Mouse (Mus musculus) bone marrow, adult 2 months (tissue): Measurements from ENCODE around the gene Plk5. TPM values are rescaled to one million over a fixed set of nuclear protein-coding genes. Genes with fewer than 3 reads are reported as not detected.
A peak's percentile ranks its signal among the peaks of the same experiment; 100 is the strongest.

ENCODE experiments used
- H3K27ac ChIP-seq: fragments of 200-500 bp; 2 replicates; pipeline ENCODE4 v1.5.1; 2012; ENCODE audit warnings: low read depth, mild to moderate bottlenecking, control low read depth, inconsistent platforms, low read length; ENCODE audit not compliant: control insufficient read depth, poor library complexity, insufficient read depth
- H3K4me1 ChIP-seq: fragments of 200-500 bp; 2 replicates; pipeline ENCODE4 v1.6.1; 2011; ENCODE audit warnings: low read length; ENCODE audit not compliant: control insufficient read depth, insufficient read depth
- H3K4me3 ChIP-seq: fragments of 200-500 bp; replicated peaks from 2 replicates; pipeline ENCODE3; 2011; ENCODE audit warnings: mild to moderate bottlenecking, low read depth, low read length, control low read depth; ENCODE audit not compliant: control insufficient read depth
- CTCF ChIP-seq: fragments of 200-500 bp; IDR thresholded peaks from 2 replicates; pipeline ENCODE4 v1.5.1; 2011; ENCODE audit warnings: low read length, control low read depth; ENCODE audit not compliant: control insufficient read depth, insufficient read depth
- POLR2A ChIP-seq: fragments of 200-500 bp; IDR thresholded peaks from 2 replicates; pipeline ENCODE4 v1.6.1; 2011; ENCODE audit warnings: low read depth, mild to moderate bottlenecking, control low read depth, low read length, borderline replicate concordance; ENCODE audit not compliant: control insufficient read depth
- WGBS: fragments of 180-500 bp; shearing (Covaris S2); methylation state at CpG from one replicate; pipeline ENCODE4 v1.1.7; 2018; 5-methylcytosine and 5-hydroxymethylcytosine counted together
- polyA plus RNA-seq: library from polyadenylated mRNA; stranded (reverse); fragments of >200 nt; gene quantifications from 2 replicates; pipeline ENCODE4 v1.2.4, GENCODE M21; 2011; ENCODE audit warnings: low replicate concordance; ENCODE audit not compliant: missing spikeins, insufficient read depth, insufficient read length

Plk5 gene
- polyA plus RNA-seq, 1 experiment: 2.2 TPM

DNA sequence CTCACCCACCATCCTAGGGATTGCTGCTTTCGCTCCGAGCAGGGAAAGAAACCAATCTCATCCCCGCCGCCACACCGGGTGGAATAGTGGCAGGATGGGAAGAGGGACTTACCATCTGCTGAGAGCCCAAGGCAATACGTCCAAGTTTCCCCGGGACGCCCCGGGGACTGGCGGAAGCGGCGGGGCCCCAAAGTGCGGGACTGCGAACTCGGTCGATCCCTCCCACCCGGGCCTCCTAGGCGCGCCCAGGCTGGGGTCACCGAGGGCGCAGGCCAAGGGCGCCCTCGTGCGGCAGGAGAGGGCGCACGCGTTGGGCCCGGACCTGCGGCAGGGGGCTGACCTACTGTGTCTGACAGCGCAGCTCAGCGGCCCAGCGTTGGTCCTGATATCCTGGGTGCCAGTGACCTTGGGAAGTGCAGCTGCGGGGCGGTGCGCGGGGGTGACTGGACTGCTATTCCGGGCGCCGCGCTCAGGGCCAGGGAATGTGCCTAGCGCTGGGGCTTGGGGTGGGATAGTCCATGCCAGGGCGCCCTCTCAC, 7.9 kb upstream of the Plk5 start, which contains the start of gene Adamtsl5:
TSS of gene Adamtsl5 (minus strand) at position 169 of the 538 bp plus-strand sequence.
- WGBS: 1% methylated on average over 42 of the region's 42 CpGs
- Histone ChIP-seq H3K27ac (no peak within 1 kb of the TSS), H3K4me1 (peaks cover 4% of the 10 kb centered on the region; the same call in 1 of the 2 replicates), H3K4me3 (peak within 1 kb of the TSS; percentile 20)
- TF ChIP-seq CTCF (peak; percentile 78), POLR2A (no peak)

DNA sequence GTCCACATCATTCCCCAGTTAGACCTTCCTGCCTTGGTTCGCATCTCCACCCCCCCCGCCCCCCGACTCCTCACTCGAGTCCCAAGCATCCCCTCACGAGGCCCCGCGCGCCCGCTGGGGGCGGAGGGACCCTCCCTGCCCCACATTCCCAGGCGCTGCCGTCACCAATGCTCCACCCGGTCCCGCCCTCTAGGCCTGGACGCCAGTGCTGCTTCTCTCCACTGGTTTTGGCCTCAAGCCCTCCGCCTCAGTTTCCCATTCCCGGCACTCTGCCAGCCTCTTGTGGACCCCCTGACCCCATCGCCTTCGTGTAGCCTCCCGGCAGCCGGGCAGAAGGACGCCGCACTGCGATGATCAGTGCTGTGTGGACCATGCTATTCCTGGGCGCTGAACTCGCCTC, 7.3 kb upstream of the Plk5 start:
- 38% methylated on average over 26 of the region's 26 CpGs for WGBS
- H3K4me1 ChIP-seq: peaks cover 1% of the 10 kb centered on the region; the same call in 1 of the 2 replicates
- H3K27ac ChIP-seq: no peak overlapping the region
- no peak overlapping the region for H3K4me3 ChIP-seq
- TF ChIP-seq POLR2A: no peak
- TF ChIP-seq CTCF: no peak

DNA sequence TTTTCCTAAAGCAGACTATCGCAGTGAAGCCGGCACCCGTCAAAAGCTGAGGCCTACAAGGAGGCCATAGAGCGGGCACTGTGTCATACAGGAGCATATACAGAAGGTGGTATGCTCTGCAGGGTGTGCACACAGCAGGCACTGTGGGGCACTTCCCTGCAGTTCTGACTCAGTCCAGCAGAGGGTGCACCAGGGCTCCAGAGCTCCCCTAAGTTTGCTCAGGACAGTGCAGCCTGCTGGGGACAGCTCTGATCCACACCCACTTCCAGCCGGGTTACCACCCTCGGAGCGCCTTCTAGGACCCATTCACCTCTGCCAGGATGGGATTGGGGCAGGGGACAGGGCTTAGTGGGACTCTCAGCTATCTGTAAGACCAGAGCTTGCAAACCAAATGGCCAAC, 6.0 kb upstream of the Plk5 start:
- Histone ChIP-seq H3K4me3 (no peak overlapping the region), H3K4me1 (peaks cover 1% of the 10 kb centered on the region; the same call in 1 of the 2 replicates), H3K27ac (no peak overlapping the region)
- WGBS: 1% methylated on average over 7 of the region's 7 CpGs
- TF ChIP-seq POLR2A: no peak
- TF ChIP-seq CTCF: peak; percentile 96

DNA sequence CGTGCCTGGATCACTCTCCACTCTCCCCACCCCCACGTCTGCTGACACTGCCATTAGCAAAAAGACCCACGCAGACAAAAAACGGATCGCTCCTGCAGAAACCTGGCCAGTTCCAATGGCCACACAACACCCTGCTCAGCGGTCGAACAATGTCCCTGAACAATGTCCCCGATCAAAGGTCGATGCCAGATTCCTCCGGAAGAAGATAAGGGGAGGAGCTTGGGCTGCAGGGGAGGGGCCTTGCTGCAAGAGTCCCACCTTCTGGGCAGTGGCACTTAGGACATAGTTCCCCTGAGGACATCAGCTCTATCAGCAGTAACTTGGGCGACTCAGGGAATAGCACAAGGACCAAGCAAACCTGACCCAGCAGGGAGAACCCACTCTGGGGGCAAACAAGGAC, 4.4 kb upstream of the Plk5 start:
- TF ChIP-seq CTCF: no peak
- no peak for TF ChIP-seq POLR2A
- Histone ChIP-seq H3K27ac (no peak overlapping the region), H3K4me3 (no peak overlapping the region), H3K4me1 (peaks cover 1% of the 10 kb centered on the region; the same call in 1 of the 2 replicates)
- WGBS: 38% methylated on average over 11 of the region's 11 CpGs

DNA sequence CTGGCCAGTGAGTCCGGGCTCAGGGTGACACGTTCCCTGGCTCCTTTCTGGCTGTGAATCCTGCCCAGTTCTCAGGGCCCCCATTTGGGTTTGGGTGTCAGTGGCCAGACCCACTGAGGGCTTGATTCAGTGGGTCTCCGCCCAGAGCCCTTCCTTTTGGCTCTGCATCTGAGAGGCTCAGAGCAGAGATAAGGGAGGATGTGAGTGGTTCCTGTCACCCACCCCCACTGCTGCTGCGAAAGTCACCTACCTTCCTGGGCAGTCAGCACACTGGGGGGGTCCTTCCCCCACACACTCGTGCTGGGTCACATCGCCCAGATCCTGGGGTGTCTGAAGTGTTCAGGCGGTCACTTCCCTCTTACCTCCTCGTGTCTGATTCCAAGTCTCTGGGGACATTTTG, 3.5 kb upstream of the Plk5 start:
- Histone ChIP-seq H3K27ac (no peak overlapping the region), H3K4me3 (no peak overlapping the region), H3K4me1 (peaks cover 1% of the 10 kb centered on the region; the same call in 1 of the 2 replicates)
- 31% methylated on average over 8 of the region's 8 CpGs for WGBS
- TF ChIP-seq POLR2A (no peak), CTCF (no peak)

DNA sequence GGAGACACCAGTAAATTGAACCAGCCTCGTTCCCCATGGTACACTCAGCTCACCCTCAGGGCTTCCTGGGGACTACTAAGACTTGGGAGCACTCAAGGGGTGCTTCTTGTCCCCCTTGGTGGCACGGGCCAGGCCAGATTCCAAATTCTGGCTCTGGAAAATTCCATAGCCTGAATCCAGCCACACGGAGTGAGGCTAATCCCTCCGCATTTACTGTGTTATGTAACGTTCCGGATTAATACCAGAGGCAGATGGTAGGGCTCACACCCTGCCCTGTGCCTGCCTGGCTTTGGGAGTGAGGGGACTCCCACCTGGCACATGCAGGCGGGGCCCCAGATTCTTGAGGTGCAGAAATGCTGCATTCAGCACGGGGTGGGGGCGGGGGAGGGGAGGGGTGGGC, 828 bp upstream of the Plk5 start:
- Histone ChIP-seq H3K27ac (no peak overlapping the region; the same call in 1 of the 2 replicates), H3K4me3 (no peak overlapping the region), H3K4me1 (no peaks in the 10 kb centered on the region)
- TF ChIP-seq POLR2A (no peak), CTCF (no peak)
- WGBS: 35% methylated on average over 9 of the region's 9 CpGs

DNA sequence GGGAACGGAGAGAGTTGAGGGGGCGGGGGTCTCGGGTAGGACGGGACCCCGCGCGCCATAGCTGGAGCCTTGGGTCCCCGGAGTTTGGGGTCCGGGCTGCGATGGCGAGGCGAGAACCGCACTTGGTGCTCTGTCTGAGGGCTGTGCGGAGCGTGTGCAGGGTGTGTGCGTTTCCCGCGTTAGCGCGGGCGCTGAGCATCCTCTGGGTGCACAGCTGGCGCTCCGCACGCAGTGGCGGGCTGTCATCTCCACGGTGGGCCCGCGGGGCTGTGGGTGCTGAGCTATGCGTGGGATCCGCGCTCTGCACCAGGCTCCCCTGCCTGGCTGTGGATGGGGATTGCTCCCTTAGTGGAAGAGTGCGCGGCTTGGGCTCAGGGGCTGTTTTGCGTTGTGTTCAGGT, 478 bp downstream of the Plk5 start:
- H3K4me3 ChIP-seq: no peak overlapping the region
- no peaks in the 10 kb centered on the region for H3K4me1 ChIP-seq
- no peak for TF ChIP-seq CTCF
- no peak for TF ChIP-seq POLR2A
- 6% methylated on average over 34 of the region's 34 CpGs for WGBS
- H3K27ac ChIP-seq: no peak overlapping the region

DNA sequence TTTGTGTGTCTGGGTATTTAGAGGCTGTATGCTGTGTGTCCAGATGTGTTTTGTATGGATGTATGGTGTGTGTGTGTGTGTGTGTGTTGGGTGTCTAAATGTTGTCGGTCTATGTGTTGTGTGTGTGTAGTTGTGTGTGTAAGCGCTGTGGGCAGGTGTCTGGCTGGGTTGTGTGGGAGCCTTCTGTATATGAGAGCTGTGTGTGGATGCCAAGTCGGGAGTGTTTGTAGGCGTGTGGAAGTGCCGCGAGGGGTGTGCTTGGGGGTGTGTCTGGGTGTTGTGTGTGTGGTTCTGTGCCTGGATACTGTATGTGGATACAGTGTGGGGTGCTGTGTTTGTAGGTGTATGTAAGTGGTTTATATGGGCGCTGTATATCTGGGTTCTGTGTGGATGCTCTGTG, 1.1 kb downstream of the Plk5 start:
- no peaks in the 10 kb centered on the region for H3K4me1 ChIP-seq

More for the DNA sequence above, 1.1 kb downstream of the Plk5 start:
- no peak for TF ChIP-seq CTCF
- no peak for TF ChIP-seq POLR2A
- Histone ChIP-seq H3K27ac (no peak overlapping the region), H3K4me3 (no peak overlapping the region)
- 27% methylated on average over 7 of the region's 7 CpGs for WGBS
